Mouse (Mus musculus) cerebellum, adult 18-20 months (tissue): ENCODE results near the gene Plcg2.

Experiments
- DNase-seq, 2 experiments: peaks; one replicate each; pipeline ENCODE4 v3.0.0; 2021

Plcg2 gene

DNA sequence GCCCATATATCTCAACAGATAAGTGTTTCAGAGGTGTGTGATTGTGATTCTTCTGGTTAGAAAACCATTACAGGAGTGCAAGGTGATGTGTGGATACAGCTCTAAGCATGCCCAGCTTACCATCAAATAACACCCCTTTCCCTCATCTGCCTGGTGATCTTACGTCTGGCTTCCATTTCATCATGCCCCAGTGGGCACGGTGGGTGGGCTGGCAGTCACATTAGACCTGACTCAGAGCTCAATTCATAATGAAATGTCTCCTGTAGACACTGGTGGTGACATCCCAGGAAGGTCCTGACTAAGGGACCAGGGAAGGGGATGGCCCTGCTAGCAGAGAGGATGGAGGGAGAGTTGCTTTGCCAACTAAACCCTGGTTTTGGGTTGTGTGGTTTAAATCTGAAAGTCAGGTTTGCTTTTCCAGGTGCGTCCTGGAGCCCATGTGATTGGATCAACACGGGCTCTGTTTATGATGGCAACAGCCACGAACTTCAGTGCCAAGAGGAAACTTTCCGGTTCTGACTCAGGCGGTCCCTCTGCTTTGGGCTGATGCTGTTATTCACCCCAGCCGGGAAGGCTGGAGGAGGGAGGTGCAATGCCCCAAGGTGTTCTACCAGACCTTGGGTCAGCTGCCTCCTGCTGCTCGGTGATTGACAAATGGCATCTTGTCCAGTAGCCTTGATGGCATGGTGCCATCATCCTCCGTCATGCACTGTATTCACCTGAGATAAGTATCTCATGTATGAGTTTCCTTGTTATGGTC lies 9.7 kb upstream of the Plcg2 start:
- no peak for DNase-seq

GRCm38 (mm10) chr8:117493543-117493942 lies 4.5 kb upstream of the Plcg2 start:
- no peak for DNase-seq

GRCm38 (mm10) chr8:117494874-117495273 lies 3.2 kb upstream of the Plcg2 start:
- DNase-seq, result no peak

- no peak for DNase-seq
These were observed 937 bp downstream of the Plcg2 start for GRCm38 (mm10) chr8:117498915-117499540.

- DNase-seq, result no peak
These were observed 2.2 kb downstream of the Plcg2 start for GRCm38 (mm10) chr8:117500232-117500823.

DNA sequence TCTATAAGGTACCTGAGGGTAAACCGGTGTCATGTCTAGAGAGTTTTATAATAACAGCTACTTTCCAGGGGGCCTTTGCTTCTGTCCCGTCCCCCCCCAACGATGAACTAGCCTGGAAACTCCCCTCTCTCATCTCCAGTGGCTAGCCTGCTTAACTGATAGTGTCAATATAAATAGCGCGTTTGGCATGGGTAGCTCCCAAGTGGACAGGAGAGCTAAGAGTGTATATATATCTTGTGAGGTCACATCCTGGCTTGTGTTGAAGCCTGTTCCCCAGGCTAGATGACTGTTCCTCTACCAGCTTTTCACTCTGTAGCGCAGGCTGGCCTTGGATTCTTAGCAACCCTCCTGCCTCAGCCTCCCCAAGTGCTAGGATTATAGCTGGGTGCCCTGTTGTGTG lies 3.2 kb downstream of the Plcg2 start:
- DNase-seq, result no peak

DNA sequence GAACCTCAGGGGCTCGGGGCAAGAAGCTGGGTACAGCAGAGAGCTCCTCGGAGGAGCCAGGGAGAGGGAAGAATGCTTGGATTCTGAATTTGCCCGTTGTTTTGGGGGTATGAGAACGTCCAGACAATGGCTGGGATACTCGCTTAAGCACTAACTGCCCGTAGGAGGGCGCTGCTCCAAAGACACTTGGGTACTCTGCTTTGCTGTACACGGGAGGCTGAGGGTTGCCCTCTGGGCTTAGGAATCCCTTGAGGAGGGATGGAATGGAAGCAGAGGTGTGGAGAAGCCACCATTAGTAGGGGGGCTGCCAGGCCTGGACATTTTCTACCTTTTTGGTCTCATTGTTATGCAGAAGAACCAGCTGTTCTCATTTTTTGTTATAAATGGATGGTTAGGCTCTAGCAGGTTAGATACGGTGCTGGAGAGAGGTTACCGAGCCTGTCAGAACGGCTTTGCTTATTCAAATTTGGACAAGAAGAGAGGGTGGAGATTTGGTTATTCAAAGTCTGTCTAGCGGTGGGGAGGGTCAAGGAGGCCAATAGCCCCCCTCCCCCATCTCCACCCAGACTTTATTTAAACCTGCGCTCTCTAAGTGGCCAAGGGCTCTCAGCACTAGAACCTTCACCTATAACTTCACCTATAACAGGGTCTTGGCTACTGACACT lies 5.4 kb downstream of the Plcg2 start:
- DNase-seq, result no peak

- no peak for DNase-seq
These were observed 9.6 kb downstream of the Plcg2 start for GRCm38 (mm10) chr8:117507703-117508102.

DNA sequence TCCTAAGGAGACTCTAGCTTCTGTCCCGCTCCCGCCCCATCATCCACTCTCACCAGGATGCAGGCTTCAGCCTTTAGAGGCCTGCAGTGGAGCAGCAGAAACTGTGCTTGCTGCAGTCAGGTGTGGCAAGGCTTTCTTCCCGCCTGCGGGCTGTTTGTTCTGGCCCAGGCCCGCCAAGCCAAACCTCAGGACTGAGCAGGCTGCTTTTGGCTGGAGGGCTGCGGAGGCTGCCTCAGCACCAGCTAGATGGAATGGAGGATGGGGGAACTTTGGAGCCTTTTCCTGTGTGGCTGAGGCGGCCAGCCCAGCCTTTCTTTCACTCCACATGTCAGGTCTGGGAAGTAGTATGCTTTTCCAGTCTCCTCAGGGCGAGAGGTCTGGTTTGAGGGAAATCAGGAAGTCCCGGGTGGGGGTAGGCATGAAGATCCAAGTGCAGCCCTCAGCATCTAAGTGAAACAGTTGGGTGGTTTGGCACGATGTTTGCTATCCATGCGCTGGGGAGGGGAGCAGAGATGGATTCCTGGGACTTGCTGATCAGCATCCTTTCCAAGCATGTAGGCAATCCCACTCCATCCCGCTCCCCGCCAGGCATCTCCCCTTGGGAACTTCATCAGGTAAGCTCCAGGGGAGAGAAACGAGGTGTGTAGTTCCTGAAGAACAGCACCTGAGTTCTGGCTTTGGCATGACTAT lies 18.9 kb downstream of the Plcg2 start:
- DNase-seq, result no peak

DNA sequence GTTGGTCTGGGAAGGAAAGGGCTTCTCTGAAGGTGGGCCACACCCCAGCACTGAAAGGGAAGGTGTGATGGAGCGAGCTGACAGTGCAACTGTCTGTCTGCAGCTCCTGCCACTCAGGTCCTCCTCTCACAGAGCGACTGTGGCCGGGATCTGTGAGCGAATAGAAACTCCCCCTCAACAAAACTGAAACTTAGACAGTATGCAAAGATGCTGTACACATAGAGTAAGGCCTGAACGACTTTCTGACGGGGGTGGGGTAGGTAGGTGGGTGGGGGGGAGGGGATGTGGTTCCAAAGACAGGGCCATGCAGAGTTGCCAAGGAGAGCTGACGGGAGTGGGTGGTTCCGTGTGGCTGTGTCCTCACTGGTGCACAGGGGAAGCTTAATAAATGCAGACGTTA lies 19.8 kb downstream of the Plcg2 start:
- DNase-seq, result no peak

DNA sequence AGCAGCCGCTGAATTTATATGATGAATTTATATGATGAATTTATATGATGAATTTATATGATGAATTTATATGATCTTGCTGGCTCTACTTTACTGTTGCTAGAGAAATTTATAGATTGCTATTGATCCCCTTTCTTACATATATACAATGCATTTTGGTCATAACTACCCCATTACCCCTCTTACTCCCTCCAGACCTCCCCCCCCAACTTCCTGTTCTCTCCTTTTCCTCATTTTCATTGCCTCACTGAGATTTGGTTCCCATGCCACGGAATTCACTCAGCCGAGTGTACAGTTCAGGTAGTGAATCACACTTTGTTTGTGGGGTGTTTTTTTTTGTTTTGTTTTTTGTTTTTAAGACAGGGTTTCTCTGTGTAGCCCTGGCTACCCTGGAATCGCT lies 20.8 kb downstream of the Plcg2 start:
- DNase-seq, result no peak

GRCm38 (mm10) chr8:117526185-117526584 lies 28.1 kb downstream of the Plcg2 start:
- no peak for DNase-seq

- DNase-seq, result no peak
These were observed 29.9 kb downstream of the Plcg2 start for GRCm38 (mm10) chr8:117527983-117528382.

- no peak for DNase-seq
These were observed 31.1 kb downstream of the Plcg2 start for GRCm38 (mm10) chr8:117529177-117529576.

DNA sequence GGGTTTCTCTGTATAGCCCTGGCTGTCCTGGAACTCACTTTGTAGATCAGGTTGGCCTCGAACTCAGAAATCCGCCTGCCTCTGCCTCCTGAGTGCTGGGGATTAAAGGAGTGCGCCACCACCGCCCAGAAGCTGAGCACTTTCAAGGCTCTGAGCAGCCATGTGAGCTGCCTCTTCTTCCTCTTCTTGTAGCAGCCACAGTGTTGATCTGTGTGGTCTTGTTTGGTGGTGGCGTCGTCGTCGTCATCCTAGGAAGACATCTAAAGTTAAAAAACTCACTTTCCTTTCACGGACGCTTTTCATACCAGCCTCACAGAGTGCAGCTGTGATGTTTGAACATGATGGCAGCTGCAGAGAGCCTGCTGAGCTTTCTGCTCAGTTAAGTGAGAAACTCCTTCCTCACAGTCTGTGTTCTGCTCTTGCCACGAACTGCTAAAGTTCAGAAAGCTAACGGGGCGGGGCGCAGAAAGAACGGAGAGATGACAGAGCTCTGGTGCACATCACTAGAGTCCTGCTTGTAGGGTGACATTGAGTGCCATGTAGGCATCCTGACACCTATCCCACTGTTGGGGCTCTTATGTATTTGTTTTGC lies 34.4 kb downstream of the Plcg2 start:
- no peak for DNase-seq

DNA sequence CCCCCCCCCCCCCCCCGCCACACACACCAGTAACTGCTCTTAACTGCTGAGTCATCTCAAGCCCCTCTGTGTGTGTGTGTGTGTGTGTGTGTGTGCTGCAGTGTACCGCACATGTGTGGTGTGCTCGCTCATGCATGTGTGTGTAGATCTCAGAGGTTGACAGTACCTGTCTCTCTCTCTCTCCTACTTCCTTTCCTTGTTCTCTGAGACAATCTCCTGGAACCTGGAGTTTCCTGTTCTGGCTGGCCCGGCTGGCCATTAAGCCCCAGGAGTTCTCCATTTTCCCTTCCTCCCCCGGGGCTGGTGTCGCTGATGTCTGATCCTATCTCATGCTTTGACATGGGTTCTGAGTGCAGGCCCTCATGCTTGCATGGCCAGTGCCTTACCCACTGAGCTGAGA lies 38.8 kb downstream of the Plcg2 start:
- DNase-seq, result no peak

- no peak for DNase-seq
These were observed 39.7 kb downstream of the Plcg2 start for GRCm38 (mm10) chr8:117537751-117538150.

DNA sequence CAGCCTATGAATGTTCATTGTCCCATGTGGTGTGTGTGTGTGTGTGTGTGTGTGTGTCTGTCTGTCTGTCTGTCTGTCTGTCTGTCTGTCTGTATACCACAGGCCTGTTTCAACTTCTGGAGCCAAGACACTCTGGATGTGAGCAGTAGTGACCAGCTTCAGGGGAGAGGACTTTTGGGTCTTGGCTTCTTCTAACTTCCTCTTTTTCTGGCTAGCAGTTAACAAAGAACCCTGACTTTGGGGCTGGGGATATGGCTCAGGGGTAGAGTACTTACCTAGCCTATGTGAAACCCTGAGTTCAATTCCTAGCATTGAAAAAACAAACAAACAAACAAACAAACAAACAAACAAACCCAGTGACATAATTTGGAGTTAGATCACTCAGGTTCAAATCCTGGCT lies 44.9 kb downstream of the Plcg2 start:
- no peak for DNase-seq

- DNase-seq, result no peak
These were observed 45.7 kb downstream of the Plcg2 start for GRCm38 (mm10) chr8:117543789-117544188.

DNA sequence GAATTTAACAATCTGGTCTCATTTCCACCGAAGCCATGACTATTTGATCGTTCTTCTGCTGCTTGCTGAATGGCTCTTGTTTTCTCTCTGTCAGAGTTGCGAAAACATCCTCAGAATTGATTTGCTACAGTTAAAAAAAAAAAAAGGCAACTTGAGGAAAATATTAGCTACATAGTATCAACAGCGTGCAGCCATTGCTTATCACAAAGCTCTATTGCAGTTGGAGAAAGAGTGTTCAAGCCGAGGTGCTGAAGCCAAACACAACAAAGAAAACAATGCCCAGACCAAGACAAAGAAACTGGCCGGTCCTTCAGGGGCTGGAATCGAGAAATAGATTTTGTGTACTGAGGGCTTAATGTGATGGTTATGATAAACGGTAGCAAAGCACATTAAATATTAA lies 47.0 kb downstream of the Plcg2 start:
- no peak for DNase-seq

DNA sequence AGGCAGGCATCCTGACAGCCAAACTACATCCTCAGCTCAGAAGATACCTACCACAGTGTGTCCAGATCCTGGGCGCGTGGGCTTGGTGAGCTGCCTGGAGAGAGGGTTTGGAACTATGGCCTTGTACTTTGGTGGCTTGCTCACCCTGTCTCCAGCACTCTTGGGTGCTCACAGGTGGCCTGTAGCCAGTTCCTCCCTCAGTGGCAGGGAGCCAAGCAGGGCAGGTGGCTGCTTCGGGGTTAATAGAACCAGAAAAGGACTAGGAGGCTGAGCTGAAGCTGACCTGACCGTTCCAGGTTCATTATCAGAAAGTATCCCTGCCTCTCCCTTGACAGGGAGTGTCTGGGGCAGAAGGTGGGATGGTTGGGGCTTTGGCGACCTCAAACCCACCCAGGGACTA lies 48.3 kb downstream of the Plcg2 start:
- DNase-seq, result peak; percentile 5 to 7

DNA sequence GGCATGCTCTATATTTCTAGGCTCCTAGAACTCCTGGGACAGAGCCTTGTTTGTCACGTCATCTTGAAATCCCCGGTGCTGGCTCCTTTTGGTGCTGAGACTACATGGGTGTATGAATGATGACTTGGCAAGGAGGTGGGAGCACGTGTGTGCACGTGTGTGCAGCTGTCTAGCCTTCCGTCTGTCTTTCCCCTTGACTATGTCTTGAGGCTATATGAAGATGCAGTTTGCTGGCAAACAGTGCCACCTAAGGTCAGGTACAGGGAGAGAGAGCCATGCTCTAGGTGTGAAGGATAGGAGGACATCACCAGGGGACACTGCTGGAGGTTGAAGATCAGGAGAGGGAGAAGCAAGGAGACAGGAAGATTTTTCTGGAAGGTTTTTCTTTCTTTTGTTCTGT lies 49.9 kb downstream of the Plcg2 start:
- no peak for DNase-seq

DNA sequence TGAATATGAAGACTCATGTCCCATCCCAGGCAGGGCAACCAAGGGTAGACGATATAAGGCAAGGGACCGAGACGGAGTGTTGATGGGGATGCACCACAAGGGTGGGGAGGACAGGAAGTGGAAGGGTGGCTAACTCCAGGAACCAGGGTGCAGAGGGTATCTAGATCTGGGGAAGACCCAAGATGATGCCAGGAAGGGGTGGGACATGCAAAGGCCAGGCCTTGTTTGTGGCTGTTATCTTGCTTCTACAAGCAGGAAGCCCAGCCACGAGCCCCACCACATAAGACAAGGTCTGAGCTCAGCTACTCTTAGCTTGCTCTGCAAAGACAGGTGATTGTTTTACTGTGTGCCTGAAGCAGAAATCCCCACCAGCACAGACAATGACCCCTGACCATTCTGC lies 50.4 kb downstream of the Plcg2 start:
- no peak for DNase-seq
